Mouse (Mus musculus): ENCODE data around the gene Rhov. TPM values are rescaled to one million over a fixed set of nuclear protein-coding genes. Genes with fewer than 3 reads are reported as not detected.

Rhov gene
- total RNA-seq (2023), result 0.35 to 0.79 TPM in 2 of 4 replicates, not detected in the others

DNA sequence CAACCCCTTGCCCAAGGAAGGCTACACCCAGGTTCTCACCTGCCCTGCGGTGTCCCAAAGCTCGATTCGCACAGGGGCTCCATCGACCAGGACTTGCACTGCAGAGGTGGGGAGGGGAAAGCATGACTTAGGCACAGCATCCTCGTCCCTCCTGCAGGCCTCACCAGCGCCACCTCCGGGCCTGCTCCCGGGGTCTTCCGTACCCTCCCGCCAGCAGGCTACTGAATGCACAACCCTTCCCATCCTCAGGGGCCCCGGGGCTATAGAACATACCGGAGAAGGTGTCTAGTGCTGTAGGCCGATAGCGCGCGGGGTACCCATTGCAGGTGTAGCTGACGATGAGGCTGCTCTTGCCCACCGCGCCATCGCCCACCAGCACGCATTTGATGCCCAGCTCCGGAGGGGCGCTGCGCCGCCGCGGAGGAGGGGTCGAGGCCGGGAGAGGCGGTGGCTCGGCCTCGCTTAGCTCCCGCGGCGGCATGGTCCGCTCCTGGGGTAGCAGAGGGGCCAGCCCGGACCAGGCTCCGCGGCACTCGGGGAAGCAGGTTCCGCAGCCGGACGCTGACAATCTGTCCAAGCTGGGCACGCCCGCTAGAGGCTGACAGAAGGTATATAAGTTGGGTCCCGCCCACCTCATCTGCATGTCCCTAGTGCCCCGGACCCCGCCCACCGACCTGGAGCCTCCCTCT, at the start of gene Rhov:
Gene Rhov (minus strand): TSS at position 630 of the 689 bp plus-strand sequence.

DNA sequence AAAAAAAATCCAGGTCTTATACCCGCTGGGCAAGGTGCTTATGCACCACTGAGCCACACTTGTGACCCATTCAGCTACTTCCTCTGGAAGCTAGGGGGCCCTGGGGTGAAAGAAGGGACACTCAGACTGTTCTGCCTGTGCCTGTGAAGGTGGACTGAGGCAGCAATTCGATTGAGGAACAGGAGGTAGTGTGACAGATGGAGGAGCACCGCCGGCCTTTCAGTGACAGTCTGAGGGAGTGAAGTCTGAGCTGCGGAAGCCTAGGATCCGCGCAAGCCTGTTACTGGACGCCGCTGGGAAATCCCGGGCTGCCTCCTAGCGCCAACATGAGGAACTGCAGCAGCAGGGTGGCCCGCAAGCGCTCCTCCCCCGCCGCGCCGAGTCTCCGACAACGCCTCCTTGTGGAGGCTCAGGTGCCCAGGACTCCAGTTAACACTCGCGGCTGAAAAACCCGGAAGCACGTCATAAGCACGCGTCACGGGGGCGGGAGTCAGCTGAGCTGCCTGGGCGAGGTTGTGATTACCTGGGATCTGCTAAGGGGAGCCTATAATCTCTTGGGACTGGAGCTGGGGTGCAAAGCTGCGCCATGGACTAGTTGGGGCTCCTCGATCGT, 17.3 kb upstream of the Rhov start, which contains the start of gene Vps18:
Gene Vps18 (plus strand): TSS at position 471 of the 613 bp plus-strand sequence.

DNA sequence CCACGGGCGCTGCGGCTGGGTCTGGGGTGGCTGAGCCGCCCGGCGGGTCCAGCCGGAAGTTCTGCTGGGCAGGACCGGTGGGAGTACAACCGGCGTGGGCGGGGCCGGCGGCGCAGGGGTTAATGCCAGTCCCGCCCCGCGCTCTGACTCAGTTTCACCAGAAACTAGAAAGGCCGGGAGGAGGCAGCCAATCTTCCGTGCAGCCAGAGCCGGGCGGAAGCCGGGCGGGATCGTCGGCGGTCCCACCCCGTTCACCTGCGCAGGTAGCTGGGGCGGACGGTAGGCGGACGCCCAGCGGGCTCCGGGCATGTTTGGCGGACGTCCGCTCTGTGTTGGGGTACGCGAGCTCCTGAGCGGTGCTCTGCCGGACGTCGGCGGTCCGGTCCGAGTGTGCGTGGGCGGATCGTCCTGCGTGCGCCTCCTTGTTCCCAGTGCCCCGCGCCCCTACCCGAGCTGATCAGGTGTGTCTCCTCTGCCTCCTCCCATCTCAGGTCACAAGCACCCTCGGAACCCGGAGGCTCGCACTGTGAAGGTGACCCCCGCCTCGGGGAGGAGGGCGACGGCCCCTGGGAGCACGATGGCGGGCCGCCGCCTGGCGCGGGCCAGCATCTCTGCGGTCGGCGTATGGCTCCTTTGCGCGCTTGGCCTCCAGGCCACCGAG, 33.7 kb downstream of the Rhov start, which contains the start of gene Spint1:
Gene Spint1 (plus strand): TSS at position 153 of the 661 bp plus-strand sequence.

DNA sequence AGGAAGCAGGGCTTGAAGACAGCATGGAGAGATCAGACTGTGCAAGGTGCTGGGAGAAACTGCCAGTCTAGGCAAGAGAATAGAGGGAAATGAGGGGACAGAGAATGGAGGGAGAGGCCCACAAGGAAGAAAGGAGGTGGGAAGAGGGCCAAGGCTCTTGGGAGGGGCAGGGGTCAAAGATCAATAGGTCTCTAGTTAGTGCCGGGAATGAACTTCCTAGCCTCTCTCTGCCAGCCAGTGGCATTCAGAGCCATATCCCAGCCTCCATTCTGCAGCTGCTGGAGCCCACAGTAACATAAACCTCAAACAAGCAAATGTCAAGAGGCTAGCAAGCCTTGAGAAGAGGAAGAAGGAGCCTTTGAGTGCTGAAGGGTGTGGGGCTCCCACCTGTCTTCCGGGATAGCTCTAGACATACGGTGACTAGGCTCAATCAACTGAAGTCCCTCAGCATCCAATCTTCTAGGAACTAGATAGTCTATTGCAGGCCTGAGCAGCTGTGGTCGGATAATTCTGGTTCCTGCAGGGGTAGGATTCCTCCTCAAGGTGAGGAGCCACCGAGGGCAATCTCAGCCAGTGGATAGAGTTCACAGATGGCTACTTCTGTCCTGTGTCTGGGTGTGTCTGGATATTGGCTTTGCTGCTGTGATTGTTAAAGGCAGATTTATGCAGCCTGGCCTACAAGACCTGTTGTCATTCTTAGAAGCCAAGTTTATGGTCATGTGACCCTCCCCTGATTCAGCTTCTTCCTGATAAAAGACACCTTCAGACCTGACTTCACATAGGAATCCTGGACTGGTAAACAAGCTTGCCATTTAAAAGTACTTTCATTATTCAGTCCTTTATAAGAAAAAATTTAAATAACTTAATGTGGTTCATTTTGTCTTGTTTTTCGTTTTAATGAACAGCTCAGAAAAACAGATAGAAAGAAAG, 41.0 kb downstream of the Rhov start, which contains the start of gene Ppp1r14d:
Gene Ppp1r14d (minus strand): TSS at position 132 of the 930 bp plus-strand sequence.

Other genes with a start within 250 kb of the Rhov start
- gene Ccdc32, start 241.9 kb downstream of the Rhov start, total RNA-seq (2023), result 11.3 to 15.1 TPM (median 12.8 TPM) in 4 replicates
- gene Rpusd2, start 236.5 kb downstream of the Rhov start, total RNA-seq (2023), result 14.3 to 18.6 TPM (median 15.5 TPM) in 4 replicates
- gene Knl1, start 224.2 kb downstream of the Rhov start, total RNA-seq (2023), result 3.4 to 5.0 TPM (median 4.4 TPM) in 4 replicates
- 1.4 to 5.4 TPM (median 2.6 TPM) in 4 replicates for gene Rad51, start 158.5 kb downstream of the Rhov start, total RNA-seq (2023)
- 25.9 to 39.7 TPM (median 33.3 TPM) in 4 replicates for gene Rmdn3, start 114.2 kb downstream of the Rhov start, total RNA-seq (2023)
- 1.0 TPM in 1 of 4 replicates, not detected in the others for gene Gchfr, start 103.5 kb downstream of the Rhov start, total RNA-seq (2023)
- gene Gm14137, start 96.8 kb downstream of the Rhov start, total RNA-seq (2023), result 6.9 to 10.6 TPM (median 8.2 TPM) in 4 replicates
- gene Zfyve19, start 62.7 kb downstream of the Rhov start, total RNA-seq (2023), result 26.6 to 40.7 TPM (median 34.8 TPM) in 4 replicates
- 14.5 to 21.2 TPM (median 20.4 TPM) in 4 replicates for gene Dnajc17, start 62.5 kb downstream of the Rhov start, total RNA-seq (2023)
- not detected in 4 replicates for gene Ppp1r14d, start 41.4 kb downstream of the Rhov start, total RNA-seq (2023)
- 0.24 TPM in 1 of 4 replicates, not detected in the others for gene Spint1, start 33.9 kb downstream of the Rhov start, total RNA-seq (2023)
- gene Vps18, start 17.5 kb upstream of the Rhov start, total RNA-seq (2023), result 95.6 to 104 TPM (median 96.7 TPM) in 4 replicates
- gene Dll4, start 54.5 kb upstream of the Rhov start, total RNA-seq (2023), result 0.66 to 2.4 TPM (median 0.85 TPM) in 4 replicates
- gene Chac1, start 80.0 kb upstream of the Rhov start, total RNA-seq (2023), result 0.60 to 1.1 TPM (median 1.0 TPM) in 4 replicates
- gene Ino80, start 206.4 kb upstream of the Rhov start, total RNA-seq (2023), result 46.1 to 50.5 TPM (median 49.4 TPM) in 4 replicates

Data from B cell, adult 62 days (primary cell).